Mouse (Mus musculus) heart, adult 9 months (tissue): Measurements from ENCODE around the gene Ift52.

Experiments used
- DNase-seq, 2 experiments: peaks; one replicate each; pipeline ENCODE4 v3.0.0; 2022; ENCODE audit warnings: low spot score in 2 of 2

Gene Ift52

GRCm38 (mm10) chr2:163074006-163074405 lies 56.9 kb downstream of the Ift52 start:
- no peak for DNase-seq

- DNase-seq: no peak
Measured at GRCm38 (mm10) chr2:163074808-163075207, 57.7 kb downstream of the Ift52 start.

GRCm38 (mm10) chr2:163075234-163075633 lies 58.1 kb downstream of the Ift52 start:
- no peak for DNase-seq

- DNase-seq: no peak
Measured at GRCm38 (mm10) chr2:163079041-163079440, 61.9 kb downstream of the Ift52 start.

- no peak for DNase-seq
Measured at GRCm38 (mm10) chr2:163082591-163082990, 65.4 kb downstream of the Ift52 start.

- no peak for DNase-seq
Measured at GRCm38 (mm10) chr2:163084519-163084918, 67.4 kb downstream of the Ift52 start.

GRCm38 (mm10) chr2:163085047-163085446 lies 67.9 kb downstream of the Ift52 start:
- no peak for DNase-seq

GRCm38 (mm10) chr2:163086561-163086960 lies 69.4 kb downstream of the Ift52 start:
- no peak for DNase-seq

GRCm38 (mm10) chr2:163087728-163088127 lies 70.6 kb downstream of the Ift52 start, which contains the start of gene Gtsf1l:
Gene Gtsf1l (minus strand): TSS chr2:163087855.
- DNase-seq: no peak

GRCm38 (mm10) chr2:163089475-163090123 lies 72.4 kb downstream of the Ift52 start:
- DNase-seq: no peak

GRCm38 (mm10) chr2:163094909-163095308 lies 77.8 kb downstream of the Ift52 start:
- DNase-seq: no peak
